Mouse (Mus musculus) hindlimb bud, embryonic 11.5 days (tissue): ENCODE measurements around the gene Hcn2.
A peak's percentile ranks its signal among the peaks of the same experiment; 100 is the strongest.
"Not testable (repeated sequence)": the region's sequence is repeated elsewhere in the genome, so short reads cannot be mapped to it uniquely, and the experiment has no call there.

Experiments
- DNase-seq: peaks from one replicate; pipeline ENCODE4 v3.0.0-alpha.2; 2012; ENCODE audit warnings: low read depth, low spot score; ENCODE audit errors: extremely low spot score

Gene Hcn2

DNA sequence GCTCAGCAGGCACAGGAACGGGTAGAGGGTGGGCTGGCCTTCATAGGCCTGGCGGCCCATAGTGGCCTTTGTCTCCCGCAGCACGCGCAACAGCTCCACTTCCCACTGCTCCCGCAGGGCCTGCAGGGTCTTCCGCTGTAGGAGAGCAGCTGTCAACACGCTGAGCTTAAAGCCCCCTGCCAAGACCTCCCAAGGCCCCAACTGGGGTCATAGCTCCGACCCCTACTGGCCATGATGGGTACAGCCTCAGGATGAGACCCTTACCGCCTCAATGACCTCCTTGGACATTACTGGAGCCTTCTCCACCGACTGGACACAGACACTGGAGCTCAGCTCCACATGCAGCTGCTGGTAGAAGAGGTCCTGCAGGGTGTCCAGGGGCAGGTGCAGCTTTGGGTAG is 24.4 kb downstream of the Hcn2 start:
- DNase-seq: no peak

DNA sequence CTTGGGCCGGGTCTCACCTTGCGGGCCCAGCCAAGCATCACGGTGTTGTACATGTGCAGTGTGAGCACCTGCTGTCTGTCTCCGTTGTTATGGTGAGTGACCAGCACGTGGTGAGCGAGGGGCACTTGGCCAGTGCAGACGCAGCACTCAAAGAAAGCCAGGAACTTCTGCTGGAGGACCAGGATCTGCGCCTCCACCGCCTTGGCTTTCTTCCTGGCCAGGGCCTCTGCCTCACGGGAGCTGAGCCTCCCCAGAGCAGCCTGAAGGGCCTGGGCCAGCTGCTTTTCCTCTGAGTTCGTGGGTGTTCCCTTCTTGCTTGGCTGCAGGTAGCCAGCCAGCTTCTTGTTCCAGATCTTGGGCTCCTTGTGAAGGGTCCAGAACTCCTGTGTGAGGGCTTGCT is 26.7 kb downstream of the Hcn2 start:
- DNase-seq: no peak

DNA sequence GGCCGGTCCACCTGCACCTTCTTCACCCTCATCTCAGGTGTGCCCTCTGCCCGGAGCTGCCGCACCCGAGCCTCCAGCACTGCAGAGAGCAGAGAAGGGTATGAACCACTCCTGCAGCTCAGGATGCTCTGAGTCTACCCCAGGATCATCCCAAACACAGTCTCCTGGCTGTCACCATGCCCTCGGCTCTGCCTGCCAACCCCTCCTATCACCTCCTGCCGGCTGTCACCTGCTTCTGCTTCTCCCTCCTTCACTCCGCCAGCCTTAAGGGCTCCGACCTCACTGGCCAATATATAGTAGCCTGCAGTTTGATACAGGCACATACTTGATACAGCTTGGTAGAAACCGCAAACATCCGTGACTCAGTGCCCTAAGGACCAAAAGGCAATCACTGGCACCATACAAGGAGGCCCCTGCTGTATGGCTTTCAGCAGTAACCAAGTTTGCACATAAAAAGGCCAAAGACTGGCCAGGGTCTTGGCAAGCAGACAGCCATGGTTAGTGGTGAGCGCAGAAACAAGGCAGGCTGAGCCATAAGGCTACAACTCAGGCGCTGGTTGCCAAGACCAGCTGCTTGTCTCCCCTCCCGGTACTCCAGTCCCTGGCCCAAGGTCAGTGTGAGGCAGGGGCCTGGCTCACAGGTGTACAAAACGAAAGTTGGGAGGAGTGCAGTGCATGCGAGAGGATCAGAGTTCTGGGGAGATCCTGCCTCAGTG is 27.4 kb downstream of the Hcn2 start:
- no peak for DNase-seq

DNA sequence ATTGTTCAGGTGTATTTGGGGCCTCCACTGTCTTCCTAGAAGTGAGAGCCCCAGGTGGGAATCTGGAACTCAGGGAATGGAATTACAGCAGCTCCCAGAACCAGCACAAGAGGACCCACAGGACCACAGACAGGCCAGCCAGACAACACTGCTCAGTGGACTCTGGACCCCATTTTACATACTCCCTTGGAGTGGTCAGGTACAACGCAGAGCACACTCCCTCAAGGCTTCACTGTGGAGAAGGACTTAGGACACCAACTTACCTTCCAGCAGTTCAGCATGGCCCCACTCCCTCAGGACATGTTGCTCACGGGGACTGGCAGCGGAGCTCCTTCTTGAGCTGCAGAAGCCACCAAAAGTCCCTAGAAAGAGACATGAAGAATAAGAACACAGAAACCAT is 29.0 kb downstream of the Hcn2 start:
- no peak for DNase-seq

DNA sequence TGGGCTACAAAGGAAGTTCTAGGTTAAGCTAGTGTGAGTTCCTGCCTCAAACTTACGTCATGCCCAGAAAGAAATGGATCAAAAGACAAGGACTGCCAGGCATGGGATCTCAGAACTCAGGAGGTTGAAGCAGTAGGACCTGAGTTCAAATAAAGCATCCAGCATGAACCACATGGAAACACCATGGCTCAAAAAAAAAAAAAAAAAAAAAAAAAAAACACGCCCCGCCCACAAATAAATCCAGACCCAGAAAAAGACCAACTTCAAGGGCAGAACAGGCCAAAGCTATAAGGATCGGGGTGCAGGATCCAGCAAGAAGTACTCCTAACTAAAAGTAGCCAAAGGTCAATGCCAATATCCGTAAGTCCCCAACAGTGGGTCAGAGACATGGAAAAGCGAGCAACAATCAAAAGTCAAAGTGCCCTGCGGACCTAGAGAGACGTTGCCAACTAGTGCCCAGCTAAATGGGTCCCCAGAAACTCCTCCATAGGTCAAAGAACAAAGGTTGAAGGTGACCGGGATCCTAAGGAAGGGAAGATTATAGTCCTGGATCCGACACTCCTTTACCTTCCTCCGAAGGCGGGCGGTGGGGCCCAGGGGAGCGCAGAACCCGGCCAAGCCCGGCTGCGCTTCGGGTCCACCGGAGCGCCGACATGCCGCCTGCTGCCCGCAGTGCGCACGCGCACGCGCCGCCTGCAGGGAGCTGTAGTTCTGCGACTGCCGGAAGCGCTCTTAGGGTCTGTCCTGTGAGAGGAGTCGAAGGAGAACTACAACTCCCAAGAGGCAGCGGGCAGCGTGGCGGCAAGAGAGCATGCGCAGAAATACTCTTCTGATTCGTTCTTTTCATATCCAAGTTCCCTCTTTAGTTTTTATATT is 29.7 kb downstream of the Hcn2 start, which contains the start of gene Polrmt:
Polrmt (minus strand) TSS at position 684 of the 876 bp plus-strand sequence.
- peak; percentile 96 for DNase-seq

DNA sequence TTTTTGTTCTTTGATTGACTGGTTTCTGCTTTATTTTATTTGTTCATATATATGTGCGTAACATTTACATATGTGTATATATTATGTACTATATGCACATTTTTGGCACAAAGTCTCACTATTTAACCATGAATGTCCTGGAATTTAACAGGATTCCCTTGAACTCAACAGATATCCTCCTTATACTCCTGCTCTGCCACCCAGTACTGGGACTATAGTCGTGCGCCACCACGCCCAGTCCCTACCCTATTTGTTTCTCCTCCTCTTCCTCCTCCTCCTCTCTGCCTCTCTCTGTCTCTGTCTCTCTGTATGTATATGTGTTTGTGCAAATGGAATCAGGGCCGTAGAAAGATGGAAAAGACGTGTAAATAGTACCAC is 30.3 kb downstream of the Hcn2 start:
- no peak for DNase-seq

DNA sequence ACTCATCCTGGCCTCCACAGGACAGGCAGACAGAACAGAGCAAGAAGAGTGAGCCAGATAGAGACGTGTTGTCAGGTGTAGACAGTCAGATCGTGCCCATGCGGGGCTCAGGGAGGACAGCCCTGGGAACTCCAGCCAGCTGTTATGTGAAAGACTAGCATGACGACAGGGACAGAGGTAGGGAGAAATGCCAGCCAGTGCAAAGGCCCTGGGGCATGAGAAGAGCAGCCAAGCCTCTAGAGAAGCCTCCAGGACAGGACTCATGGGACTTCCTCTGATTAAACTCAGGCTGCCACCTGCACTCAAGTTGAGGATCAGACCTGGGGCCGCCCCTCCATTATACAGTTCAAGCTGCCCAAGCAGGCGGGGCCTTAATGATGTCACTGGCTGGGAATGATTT is 32.1 kb downstream of the Hcn2 start:
- no peak for DNase-seq

DNA sequence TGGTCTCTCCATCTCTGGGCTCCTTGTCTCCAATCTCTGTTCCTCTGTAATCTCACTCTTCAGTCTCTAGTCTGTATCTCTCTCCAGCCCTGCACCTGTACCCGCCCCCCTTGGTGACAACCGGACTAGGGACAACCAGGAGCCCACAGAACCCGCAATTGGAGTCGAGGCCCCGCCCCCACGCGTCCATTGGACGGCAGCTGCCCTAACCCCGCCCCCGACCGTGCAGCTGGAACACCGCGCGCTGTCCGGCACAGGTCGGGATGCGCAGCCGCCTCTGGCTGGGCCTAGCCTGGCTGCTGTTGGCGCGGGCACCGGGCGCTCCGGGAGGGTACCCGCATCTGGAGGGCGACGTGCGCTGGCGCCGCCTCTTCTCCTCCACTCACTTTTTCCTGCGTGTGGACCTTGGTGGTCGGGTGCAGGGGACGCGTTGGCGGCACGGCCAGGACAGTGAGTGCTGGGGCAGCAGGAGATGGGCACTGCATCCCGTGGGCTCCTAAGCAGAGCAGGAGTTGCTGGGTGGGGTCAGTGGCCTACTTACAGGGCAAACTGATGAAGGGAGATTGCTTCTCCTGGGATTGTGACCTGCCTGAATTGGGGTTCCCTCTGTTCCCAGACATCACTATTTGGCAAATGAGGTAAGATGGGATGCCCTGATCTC is 38.6 kb downstream of the Hcn2 start, which contains the start of gene Fgf22:
Fgf22 (plus strand) TSS at position 221 of the 661 bp plus-strand sequence.
- DNase-seq: no peak

DNA sequence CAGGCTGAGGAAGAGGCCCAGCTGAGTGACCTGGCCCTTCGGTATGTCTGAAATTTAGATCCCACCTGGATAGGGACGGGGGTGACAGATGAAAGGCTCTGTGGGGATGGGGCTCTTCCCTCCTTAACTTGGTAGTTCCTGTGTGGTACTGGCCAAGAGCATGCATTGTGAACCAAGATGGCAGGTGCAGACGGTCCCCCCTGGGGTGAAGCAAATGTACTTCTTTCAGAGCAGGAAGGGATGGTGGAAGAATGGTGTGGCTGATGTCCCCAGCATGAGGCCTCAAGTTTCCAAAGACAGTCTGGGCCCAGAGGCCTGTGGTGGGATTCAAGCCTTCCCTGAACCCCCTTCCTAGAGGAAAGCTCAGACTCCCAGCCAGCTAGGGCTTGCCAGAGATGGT is 39.4 kb downstream of the Hcn2 start:
- DNase-seq: no peak

DNA sequence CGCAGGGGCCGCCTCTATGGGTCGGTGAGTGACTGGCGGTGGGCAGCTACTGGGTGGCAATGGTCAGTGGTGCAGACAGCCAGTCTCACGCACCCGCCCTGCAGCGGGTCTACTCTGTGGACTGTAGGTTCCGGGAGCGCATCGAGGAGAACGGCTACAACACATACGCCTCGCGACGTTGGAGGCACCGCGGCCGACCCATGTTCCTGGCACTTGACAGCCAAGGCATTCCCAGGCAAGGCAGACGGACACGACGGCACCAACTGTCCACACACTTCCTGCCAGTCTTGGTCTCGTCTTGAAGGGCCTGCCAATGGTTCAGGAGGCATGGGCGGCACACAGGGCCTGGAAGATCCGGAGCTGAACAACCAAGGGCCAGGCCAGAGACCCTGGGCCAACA is 40.2 kb downstream of the Hcn2 start:
- no peak for DNase-seq

DNA sequence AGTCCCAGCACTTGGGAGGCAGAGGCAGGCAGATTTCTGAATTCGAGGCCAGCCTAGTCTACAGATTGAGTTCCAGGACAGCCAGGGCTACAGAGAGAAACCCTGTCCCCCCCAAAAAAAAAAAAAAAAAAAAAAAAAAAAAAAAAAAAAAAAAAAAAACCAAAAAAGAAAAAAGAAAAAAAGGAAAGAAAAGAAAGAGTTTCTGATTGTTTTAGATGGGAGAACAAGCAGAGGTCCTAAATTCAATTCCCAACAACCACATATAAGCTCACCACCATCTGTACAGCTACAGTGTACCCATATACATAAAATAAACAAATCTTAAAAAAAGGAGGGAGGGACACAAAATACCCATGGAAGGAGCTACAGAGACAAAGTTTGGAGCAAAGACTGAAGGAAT is 43.2 kb downstream of the Hcn2 start:
- not testable (repeated sequence) for DNase-seq

DNA sequence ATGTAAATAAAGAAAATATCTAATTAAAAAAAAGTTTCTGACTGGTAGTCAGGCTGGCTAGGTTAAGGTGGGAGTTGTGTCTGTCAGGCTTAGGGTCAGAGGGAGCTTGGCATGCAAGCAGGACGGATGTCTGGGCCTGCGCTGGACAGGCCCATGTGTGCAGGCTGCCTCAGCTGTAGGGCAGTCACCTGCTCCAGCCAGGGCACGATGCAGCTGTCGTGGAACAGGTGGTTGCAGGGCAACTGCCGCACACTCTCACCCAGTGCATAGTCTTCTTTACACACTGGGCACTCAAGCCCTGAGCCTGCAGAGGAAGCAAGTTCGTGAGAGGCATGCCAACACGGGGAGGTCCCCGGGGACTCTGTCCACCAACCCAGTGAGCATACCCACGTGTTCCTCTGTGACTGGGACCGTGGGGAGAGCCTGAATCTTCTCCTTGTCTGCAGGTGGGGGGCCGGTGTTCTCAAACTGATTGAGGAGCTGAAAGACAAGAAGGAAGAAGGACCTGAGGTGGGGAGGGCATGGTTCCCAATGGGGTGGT is 44.2 kb downstream of the Hcn2 start:
- DNase-seq: no peak

DNA sequence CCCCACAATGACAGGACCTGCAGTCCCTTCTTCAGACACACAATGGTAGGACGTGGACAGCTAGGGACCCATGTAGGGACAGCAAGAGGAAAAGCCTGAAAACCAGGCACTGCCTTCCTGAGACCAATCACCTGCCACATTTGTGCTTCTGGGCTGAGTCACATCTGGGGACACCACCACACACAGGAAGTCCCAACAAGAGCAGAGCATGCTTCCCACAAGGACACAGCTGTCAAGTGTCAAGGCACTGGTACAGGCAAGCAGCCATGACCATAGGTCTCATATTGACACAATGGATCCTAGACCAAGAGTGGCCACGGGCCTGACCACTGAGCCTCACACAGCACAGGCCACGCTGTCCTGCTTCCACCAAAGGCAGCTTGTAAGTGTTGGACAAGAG is 46.4 kb downstream of the Hcn2 start:
- DNase-seq: no peak

DNA sequence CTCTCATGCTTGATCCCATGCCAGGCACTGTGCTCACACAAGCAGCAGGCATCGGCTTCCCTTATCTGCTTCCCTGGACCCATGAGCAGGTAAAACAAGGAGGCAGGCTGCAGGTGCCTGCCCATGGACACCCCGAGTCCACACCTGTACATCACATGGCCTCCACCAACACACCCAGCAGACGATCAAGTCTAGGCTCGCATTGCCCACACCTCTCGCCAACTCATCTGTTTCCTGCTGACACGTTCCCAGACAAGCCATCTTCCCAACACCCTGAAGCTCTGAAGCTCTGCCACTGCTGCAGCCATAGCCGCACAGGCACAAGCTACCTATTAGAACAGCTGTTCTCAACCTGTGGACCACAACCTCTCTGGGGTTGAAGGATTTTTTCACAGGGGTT is 47.8 kb downstream of the Hcn2 start:
- no peak for DNase-seq

DNA sequence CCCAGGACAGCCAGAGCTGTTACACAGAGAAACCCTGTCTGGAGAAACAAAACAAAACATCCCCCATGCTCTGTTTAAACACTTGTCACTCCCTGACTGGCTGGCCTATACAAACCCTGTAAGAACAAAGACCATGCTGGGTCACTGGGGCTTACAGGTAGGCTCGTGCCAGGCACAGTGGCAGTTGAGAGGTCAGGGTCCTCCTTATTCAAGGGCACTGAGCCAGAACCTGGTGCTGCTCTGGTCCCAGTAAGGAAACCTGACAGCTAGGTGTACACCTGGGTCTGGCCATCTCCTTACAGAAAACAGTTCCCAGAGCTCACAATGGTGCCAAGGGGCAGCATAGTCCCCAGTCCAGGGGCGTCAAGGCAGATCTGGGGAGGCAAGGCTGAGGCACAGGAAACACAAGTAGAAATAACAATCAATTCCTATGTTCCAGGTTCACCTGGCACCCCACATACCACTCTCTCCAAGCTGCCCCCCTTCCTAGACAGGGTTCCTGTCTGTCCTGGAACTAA is 48.9 kb downstream of the Hcn2 start:
- no peak for DNase-seq

DNA sequence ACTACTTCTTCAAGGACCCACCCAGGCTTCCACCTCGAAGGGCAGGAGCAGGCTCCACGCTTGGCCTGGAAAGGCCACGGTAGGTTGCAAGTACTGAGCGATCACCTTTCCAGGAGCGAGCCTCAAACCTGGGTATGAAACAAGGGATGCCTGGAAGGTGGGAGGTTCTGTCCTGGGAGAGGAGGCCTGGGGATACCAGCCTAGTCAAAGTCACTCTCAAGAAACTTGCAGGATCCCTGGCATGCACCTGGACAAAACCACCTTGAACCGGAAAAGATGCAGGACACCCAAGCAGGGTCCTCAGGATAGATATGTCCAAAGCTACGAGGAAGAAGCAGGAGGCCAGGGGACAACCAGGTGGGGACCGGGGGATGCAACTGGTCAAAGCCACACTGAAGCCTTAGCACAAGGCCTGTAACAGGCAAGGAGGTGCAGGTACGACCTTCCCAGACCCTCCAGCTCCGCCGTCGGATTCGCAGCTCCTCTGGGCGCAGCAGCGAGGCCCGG is 49.6 kb downstream of the Hcn2 start:
- DNase-seq: no peak

DNA sequence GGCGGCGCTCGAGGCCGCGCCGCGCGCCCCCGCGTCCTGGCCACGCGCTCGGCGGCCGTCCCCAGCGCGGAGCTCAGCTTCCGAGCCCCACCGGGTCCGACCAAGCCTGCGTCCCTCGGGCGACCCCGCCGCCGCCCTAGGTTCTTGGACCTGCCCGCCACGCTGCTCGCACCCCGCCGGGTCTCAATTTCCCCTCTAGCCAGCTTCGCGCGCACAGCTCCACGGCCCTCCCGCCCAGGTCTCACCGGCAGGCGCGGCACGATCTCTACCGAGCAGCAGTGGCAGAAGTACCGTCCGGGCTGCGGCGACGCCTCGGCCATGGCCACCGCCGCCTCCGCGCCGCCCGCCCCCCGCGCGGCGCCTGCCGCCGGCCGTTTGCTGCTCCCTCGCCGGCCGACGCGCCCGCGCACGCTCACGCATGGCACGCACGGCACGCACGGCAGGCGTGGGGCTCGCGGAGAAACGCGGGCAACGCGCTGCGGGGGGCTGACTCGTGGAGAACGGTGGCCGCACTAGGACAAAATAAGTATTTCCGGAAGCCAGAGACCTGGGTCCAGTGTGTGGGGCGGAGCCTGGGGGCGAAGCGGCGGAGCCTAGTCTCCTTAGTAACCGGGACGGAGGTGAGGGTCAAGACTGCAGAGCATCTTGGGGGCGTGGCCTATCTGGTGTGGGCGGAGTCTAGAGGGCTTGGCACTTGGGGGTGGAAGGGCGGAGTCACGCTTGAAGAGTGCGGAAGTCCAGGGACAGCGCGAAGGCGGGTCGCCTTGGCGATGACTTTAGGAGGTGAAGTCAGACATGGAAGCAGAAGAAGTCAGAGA is 50.3 kb downstream of the Hcn2 start, which contains the start of gene Rnf126:
Rnf126 (minus strand) TSS at position 445 of the 818 bp plus-strand sequence.
- peak; percentile 99 for DNase-seq

DNA sequence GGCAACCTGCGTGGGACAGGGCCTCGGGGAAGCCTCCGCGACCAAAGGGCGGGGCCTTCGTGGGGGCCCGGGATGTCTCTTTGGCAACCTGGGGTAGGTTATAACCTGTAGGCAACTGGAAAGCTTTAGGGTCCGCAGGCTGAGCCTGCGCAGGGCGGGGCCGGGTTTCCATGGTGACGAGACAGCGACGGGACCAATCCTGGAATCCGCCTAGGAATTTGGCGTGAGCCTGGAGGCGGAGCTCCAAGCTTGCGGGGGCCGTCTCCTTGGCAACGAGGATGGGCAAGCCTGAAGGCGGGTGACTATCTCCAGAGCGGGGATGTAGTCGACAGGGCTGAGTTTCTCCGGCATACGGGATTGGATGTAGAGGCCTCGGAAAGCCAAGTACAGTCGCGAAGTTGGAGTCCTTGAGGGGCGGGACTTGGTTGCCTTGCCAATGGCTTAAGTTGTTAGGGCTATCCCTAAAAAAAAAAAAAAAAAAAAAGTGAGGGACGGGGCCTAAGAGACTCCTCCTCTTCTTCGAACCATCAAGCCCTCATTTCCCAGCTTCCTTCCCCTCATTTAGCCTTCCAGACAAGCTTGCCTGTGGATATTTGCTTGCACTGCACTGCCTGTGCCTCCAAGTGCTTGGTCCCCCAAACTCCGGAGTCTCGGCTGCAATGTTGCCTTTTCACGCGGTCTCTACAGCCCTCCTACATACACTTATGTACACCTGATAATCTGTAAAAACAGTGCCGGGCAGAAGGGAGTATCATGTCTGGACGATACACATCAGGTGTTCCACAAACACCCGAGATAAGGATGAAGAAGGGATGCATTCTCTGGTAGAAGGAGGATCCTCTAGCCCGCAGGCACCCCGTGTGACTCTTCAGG is 51.2 kb downstream of the Hcn2 start:
- DNase-seq: peak; percentile 79

DNA sequence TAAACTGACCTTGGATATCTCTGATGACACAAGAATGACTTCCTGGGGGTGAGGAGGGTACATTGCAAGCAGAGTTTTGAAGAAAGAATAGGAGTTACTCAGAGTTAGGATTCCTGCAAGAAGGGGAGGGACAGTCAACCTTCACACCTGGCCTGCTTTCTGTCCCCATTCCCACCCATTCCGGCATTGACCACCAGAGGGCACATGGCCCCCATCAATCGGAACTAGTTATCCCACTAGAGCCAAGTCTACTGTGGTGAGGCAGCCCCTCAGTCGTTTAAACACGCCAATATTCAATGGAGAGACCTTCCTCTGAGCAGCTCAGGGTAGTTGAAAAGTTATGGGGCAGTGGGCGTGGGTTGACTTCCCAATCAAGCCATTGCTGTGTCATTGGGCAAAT is 52.0 kb downstream of the Hcn2 start:
- DNase-seq: peak; percentile 60
